Mouse (Mus musculus) cerebellum, adult 9-10 months (tissue): ENCODE measurements at regions not wholly inside any gene's neighbourhood (a gene's known extent, or its start where the extent isn't known, plus 50 kb on each side); places are given as distances from the start of the nearest gene placed in this dataset.

Experiments
- DNase-seq: peaks from one replicate; pipeline ENCODE4 v3.0.0; 2022

- DNase-seq, result no peak
Measured at GRCm38 (mm10) chr6:127393907-127394600, 52.6 kb upstream of the Parp11 start.
